Mouse (Mus musculus) CD4-positive, CD25-positive, alpha-beta regulatory T cell, adult 2 months (primary cell): ENCODE data around the gene Arrdc1.
"Not testable (repeated sequence)": the region's sequence is repeated elsewhere in the genome, so short reads cannot be mapped to it uniquely, and the experiment has no call there.

Experiments used
- DNase-seq: peaks from one replicate; pipeline ENCODE4 v3.0.0-alpha.2; 2012; ENCODE audit warnings: low read depth, low spot score

Arrdc1 gene

DNA sequence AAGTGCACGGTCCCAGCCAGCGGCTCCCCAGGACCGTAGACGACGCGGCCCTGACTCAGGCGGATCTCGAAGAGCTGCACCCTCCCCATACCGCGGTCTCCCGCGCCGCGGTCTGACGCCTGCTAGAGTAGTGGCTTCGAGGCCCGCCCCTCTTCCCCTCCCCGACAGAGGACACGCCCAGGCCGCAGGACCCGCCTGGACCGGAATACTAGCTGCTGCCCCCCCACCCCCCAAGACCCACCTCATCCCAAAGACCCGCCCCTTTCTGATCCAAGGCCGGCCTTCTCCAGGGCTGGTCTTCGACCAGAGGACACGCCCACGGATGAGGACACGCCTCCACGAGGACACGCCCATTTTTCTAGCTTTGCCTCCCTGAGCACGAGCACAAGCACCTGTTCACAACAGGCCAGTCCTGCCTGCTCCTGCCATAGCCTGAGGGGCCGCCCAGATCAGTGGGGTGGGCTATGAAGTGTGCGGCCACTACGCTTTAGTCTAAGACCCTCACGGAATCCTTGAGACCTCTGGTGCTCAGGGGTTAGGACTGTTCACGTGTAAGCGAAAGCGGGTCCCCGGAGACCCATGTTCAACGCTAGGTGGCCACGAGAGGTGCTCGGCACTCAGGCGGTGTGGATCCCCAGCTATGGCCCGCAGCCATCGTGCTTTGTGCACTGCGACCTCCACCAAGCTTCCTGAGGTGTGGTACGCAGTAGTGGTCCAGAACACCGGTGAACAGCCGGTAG lies at the start of gene Arrdc1:
Gene Arrdc1, minus strand, starts transcription at position 196 of the 740 bp plus-strand sequence.
- DNase-seq: peak; percentile 99

DNA sequence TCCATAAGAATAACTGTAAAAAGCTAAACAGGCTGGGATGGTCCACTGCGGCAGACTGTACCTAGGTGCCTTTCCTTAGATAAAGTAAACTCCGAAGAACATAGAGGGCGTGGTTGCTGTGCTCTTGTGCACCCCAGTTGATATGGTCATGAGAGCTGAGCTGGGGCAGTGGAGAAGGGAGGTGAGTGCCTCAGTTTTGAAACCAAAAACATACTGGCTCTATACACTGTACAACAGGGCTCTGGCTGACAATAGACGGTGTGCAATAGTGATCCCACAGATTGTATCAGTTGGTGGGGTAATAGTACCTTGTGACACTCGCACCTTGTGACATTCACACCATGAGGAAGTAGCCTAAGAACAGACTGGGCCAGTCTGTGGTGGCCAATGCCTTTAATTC lies 41.9 kb upstream of the Arrdc1 start:
- DNase-seq: peak; percentile 12

DNA sequence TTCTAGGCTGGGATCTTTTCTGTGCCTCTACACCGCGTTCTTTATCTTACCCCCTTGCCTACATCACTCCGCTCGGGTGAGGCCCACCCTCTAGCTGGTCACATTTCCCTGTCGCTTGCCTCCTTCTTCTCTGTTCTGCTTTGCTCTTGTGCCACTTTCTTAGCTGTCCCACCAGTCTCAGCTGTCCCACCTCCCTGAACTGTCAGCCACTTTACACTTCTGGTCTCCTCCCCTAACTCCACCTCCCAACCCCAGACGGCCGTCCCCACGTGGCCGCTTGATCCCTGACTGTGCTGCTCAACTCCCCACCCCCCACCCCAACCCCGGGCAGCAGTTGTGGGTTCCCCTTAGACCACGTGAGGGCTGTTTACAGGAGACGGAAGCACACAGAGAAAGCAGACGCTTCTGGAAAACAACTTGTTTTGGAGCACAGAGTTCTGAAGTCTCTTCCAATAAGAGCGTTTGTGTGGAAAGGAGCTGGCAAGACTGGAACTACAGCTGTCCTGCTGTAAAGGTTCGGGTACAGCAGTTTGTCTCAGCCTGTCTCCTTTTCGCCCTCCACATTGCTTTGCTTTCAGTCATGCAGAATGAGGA lies 40.7 kb upstream of the Arrdc1 start, which contains the start of gene Pnpla7:
Gene Pnpla7, plus strand, starts transcription at position 330 of the 594 bp plus-strand sequence.
- peak; percentile 91 for DNase-seq

DNA sequence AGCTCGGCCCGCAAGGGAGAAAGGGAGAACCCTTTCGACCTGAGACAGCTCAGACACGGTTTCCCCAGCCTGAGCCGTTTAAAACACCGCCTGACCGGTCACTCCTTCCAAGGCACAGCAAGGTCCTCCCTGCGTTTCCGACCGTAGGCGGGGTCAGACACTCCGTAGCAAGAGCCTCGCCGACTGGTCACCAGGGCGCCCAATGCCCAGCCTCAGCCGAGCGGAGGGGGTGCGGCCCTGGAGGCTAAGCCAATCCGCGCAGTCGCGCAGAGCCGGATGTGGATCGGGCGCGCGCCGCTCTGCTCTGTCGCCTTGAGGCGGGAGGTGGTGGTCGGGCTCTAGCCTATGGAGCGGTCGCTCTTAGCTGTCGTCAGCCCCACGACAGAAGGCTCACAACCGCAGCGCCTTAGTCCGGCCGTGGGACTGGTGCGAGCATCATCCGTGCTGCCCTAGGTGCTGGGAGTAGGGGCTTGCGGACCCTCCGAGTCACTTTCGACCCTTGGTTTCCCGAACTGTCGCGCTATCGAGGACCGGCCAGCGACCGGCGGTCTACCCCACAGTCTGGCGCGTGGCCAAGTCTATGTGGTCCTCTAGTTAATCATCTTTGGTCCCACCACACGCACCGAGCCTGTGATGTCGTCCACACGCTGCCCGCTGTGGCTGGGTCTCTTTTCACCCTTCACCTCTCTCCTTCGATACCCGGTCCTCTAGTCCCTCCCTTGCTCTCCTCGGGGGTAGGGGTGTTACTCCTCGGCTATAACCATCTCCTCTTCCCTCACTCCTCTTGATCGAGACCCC lies 40.1 kb upstream of the Arrdc1 start, which contains the start of gene Mrpl41:
Gene Mrpl41, minus strand, starts transcription at position 193 of the 798 bp plus-strand sequence.
- DNase-seq: peak; percentile 96

DNA sequence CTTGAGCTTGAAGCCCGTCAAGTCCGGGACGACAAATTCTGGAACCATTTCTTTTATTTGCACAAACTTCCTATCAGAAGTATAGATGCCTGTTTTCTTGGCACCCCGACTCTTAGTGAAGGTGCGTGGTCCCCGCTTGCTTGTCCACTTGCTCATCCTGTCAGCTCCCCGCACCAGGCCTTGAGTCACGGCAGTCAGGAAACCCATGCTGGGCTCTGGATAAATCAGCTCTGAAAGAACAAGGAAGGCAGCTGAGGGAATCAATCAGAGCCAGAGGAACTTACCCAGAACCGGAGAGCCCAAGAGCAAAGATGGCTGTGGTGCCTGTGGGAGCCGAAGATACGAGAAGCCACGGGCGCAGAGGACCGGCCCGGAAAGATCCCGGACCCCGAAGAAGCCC lies 39.4 kb upstream of the Arrdc1 start:
- not testable (repeated sequence) for DNase-seq

DNA sequence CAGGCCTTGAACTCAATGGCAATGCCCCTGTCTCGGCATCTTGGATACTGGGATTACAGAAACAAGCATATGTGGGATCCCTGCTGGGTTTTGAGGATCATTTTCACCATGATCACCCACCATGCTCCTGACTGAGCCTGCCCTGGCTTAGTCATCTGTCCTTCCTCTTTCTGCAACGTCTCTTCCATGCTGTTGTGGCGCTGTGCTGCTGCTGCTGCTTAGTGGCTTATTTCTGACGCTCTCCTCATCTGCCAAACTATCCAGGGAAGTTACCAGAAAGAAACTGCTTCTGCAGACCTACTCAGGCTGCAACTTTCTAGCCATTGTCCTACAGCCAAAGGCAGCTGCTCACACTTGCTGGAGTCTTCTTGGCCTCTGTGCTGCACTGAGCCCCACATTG lies 35.3 kb upstream of the Arrdc1 start:
- DNase-seq: no peak

DNA sequence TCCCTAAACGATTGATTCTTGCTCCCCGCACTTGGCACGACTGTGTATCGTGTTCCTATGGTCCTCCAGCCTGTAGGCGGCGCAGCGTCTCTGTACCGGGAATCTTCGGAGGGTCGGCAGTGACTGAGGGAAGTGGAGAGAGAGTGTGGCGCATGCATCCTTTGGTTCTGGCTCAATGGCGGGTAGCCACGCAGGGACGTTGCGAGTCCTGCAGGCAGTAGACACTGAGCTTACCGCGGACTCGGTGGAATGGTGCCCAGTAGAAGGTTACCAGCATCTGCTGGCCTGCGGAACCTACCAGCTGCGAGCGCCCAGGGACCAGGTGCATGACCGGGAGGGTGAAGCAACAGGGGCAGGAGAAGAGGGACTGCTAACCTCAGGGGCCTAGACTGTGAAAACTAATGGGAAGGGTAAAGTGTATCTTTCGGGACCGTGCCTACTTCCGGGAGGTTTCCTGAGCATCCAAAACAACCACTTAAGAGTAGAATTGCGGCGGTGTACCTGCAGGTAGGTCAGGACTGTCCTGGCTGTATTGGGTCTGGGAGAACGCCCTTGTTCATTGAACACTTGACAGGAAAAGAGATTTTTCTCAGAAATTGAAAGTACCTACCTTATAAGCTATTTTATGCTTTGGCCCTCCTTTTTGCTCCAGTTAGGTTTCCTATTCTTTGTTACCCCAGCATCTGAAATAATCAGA lies 27.4 kb upstream of the Arrdc1 start, which contains the start of gene Dph7:
Gene Dph7, plus strand, starts transcription at position 97 of the 697 bp plus-strand sequence.
- DNase-seq: peak; percentile 92

DNA sequence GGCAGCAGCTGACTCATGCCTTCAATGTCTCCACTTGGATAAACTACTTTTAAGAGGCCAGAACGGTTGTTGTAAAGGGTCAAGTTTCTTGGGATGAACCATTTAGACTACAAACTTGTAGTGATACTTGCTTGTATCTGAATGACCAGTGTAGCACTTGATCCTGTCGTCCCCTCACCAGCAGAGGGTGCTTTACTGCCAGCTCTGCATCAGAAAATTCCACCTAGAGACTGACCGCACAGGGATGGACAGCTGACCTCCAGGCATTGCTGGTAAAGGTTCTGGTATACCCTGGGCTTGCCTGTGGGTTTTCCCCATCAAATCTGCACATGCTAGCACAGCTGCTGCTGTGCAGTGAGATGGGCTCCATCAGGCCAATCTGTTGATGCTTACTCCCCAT lies 25.9 kb upstream of the Arrdc1 start:
- DNase-seq: peak; percentile 22

DNA sequence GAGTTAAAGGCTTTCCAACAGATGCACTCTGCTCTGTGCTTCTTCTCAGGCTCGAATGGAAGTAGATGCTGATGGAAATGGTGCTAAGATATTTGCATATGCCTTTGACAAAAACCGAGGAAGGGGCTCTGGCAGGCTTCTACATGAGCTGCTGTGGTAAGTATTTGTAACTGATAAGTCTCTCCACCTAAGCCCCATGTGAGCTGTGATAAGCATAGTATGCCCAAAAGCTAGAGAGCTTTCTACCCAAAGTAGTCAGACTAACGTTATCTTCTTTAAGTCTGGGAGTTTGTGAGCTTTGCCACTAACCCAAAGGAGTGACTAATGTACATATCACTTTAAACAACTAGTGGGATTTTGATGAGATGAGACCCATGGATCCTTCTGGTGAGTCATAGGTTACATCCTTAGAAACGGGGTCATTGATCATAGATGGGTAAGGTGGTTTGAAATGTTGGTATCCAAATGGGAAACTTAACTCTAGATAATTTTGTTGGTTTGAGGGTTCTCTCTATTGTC lies 17.5 kb upstream of the Arrdc1 start:
- DNase-seq: no peak

DNA sequence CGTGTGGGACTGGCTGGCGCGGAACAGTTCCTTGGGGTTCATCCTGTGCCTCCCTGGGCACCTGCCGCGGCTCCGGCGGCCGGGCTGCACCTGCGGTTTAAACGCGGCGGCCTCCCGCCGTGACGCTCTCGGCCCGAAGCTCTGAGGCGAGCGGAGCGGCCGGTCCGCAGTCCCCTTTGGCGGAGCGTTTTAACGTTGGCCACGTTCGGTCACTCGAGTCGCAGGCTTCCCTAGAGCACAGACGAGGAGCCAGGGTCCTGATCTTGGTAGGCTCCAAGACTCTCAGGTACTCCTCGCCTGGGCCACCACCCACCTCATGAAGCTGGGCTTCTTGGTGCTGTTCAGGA lies 15.1 kb upstream of the Arrdc1 start:
- DNase-seq: peak; percentile 35

DNA sequence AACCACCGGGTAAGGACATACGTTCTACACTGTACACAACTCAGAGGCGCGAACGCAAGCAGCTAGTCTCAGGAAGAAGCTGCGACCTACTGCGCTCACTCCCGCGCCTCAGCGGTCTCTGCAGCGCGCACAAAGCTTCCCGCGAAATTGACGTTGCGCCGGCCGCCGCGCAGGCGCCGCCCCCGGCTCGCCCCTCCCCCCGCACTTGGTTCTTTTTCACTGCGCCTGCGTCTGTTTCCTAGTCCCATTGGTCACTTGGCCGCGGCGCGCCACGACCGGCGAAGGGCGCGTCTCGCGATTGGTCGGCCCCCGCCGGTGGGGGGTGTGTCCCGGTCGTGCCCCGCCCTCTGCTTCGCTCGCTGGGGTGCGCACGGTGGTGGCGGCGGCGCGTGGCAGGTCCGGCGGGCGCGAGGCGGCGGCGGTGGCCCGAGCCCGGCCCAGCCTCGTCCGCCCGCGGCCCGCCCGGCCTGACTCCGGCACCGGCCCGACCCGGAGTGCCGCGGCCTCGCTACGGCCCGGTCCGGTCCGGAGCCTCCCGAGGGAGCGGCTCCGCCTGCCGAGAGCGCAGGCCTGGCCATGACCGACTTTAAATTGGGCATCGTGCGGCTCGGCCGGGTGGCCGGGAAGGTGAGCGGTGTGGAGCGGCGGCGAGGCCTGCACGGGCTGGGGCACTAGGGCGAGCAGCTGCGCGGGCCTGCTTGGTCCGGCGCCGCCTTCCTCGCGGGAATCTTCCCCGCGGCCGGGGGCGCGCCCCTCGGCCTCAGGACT lies 14.6 kb upstream of the Arrdc1 start, which contains the start of gene Zmynd19:
Gene Zmynd19, plus strand, starts transcription at position 372 of the 768 bp plus-strand sequence.
- DNase-seq: peak; percentile 99

DNA sequence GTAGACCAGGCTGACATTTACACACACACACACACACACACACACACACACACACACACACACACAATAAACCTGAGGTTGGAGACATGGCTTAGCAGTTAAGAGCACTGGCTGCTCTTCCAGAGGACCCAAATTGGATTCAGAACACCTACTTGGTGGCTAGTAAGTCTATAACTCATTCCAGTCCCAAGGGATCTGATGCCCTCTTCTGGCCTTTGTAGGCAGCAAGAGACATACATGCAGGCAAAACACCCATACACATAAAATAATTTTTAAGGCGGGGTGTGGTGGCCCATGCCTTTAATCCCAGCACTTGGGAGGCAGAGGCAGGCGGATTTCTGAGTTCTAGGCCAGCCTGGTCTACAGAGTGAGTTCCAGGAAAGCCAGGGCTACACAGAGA lies 9.3 kb upstream of the Arrdc1 start:
- peak; percentile 76 for DNase-seq

DNA sequence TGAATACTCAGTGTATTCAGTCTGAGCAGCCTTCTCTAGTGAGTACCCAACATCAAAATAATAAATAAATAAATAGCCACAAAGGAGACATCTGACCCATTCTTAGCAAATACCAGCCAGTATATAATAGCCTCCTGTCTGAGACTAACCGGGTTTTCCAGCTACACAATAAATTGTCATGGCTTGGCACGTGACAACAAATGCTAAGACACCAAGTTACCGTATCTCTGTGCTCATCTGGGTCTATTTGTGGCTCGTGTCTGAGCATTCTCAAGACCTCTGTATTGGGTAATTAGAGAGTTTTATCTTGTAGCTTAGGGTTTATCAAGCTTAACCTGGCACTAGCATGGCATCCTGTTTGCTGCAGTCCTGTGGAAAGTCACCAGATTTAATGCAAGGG lies 7.0 kb upstream of the Arrdc1 start:
- DNase-seq: no peak

DNA sequence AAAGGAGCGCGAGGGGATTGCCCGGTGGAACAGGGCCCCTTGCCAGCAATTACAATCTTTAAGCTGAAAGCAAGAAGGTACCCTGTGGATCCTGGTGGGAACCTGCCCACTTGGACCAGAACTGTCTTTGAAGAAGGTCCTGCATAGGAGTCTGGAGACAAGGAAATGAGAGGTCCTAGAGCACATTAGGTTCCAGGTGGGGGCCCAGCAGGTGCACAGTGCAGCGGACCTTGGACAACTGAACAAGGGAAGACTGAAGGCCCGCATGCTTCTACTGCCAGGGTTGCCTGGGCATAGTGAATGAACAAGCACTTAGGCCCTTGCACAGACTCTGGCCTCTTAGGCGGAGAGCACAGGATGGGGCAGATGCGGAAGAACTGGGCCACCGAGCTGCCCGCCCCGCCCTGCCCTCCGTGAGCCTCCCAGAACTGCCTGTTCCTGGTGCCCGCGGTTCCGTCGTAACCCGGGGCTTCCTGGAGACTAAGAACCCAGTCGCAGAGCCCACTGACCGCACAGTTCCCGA lies 550 bp downstream of the Arrdc1 start:
- no peak for DNase-seq

DNA sequence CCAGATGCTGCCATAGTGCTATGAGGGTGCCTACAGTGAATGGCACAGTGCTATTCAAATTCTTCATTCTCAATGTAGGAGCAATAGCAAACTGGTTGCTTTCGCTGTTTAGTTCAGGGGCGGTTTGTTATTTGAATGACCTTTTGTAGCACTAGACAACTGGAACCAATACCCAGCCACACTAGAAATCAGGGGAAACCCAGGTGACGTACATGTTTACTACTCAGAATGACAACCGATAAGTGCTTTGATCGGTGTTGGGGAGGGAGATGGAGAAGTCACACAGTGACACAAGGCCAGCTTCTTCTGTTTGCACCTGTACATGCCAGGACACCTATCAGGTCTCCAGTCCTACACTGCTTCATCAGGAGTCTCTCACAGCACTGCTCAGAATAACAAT lies 5.5 kb downstream of the Arrdc1 start:
- DNase-seq: peak; percentile 77

DNA sequence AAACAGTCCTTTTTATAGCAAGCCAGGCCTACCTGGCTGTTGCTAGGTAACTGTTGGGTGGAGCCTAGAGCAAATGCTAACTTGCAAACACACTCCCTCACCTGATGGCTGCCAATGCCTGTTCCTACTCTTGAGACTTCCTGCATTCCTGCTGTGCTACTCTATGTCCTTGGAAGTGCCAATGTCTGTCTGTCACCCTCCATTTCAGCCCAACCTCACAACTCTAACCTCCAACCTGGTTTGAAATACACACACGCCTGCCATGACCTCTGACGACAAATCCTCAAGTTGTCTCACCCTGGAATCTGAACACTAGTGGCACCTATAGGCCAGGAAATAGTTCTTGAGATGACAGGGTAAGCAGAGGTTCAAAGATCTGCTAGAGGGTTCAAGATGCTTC lies 5.9 kb downstream of the Arrdc1 start:
- DNase-seq: peak; percentile 44

DNA sequence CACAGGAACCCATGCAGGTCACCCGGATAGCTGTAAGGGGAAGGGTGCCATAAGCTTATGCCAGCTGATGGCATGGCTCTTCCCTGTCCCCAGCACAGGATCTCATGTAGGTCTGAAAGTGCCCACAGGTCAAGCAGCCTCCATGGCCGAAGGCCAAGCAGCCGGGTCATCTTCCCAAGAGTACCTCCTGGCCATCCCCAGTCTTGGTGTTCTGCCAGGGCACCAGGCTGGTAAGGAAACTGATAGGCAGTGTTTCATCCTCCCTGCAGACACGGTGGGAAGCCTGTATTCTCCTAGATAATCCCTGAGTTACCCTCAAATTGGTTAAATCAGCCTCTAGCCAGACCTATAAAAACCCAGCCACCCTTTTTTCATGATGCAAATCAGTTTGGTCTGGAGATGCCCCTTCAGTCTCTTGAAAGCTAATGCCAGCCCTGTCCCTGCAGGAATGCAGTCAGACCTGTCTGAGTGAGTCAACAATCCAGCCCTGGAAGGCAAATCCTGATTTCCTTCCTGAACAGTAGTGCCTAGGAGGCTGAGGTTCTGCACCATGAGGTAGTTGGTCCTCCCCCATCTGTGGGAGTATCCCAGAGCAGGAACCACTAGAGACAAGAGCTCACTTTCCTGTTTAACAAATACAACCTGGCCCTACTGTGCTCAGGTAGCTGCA lies 7.1 kb downstream of the Arrdc1 start:
- DNase-seq: no peak

DNA sequence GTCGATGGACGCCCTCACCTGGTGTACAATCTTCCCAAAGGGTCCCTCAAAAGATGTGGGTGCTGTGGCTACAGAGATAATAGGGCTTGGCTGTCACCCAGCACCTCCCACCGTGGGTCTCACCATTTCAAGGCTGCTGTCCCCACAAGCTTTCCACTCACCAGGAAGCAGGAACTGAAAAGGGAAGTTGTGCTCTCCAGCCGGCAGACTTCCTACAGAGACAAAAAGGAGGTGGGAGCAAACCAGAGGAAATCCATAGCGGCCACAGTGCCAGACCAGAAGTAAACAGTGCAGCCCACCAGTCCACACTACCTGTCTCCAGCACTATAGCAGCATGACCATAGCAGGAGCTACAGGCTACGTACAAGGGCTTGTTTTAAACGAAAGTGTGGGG lies 8.1 kb downstream of the Arrdc1 start:
- DNase-seq: no peak

DNA sequence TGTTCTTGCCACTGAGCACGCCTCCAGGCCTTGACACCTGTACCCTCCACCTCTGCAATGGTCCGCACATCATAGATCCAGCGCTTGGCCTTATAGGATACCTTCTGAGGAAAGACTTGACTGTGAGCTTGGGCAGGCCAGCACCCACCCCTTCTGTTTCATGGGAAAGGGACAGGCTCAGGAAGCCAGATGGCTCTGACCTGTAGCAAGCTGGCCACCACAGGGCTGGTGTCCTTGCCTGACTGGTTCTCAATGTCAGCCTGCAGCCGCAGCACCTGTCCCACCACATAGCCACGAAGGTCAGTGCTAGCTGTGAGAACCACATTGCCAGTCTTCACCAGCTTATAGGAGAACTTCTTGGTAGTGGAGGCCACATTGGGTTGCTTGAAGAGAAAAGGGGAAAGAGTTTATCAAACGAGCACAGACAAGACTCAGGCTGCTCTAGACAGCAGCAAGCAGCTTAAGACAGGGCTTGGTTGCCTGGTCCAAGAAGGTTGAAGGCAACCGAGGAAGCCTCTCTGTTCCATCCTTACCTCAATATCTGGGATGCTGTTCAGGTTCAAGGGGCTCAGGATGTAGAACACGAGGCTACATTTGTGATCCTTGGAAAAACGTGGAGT lies 8.6 kb downstream of the Arrdc1 start:
- DNase-seq: no peak
